Mouse (Mus musculus) myocyte (in vitro differentiated cells): ENCODE data around the gene Sinhcaf.

Experiments
- CEBPB ChIP-seq: IDR thresholded peaks from 2 replicates; pipeline ENCODE4 v1.6.1; 2011; ENCODE audit warnings: mild to moderate bottlenecking, moderate library complexity; ENCODE audit not compliant: poor library complexity, insufficient read depth, severe bottlenecking
- E2F4 ChIP-seq: IDR thresholded peaks from one replicate; pipeline ENCODE4 v1.6.1; 2011; ENCODE audit warnings: mild to moderate bottlenecking, control low read depth, moderate library complexity; ENCODE audit not compliant: insufficient read depth
- MAX ChIP-seq: IDR thresholded peaks from one replicate; pipeline ENCODE4 v1.6.1; 2011; ENCODE audit warnings: low read depth, mild to moderate bottlenecking, control low read depth
- MYOD1 ChIP-seq, 3 experiments: IDR thresholded peaks; one replicate each; pipeline ENCODE4 v1.6.1; 2011; ENCODE audit warnings: control low read depth in 2 of 3, low read depth in 2 of 3, mild to moderate bottlenecking in 2 of 3, moderate library complexity in 1 of 3; ENCODE audit not compliant: insufficient read length in 2 of 3, control insufficient read depth in 1 of 3
- POLR2A ChIP-seq: IDR thresholded peaks from one replicate; pipeline ENCODE4 v1.6.1; 2011; ENCODE audit warnings: low read depth, mild to moderate bottlenecking, control low read depth, moderate library complexity; ENCODE audit not compliant: insufficient read length
- POLR2AphosphoS2 ChIP-seq: IDR thresholded peaks from one replicate; pipeline ENCODE4 v1.6.1; 2011; ENCODE audit warnings: low read depth, control low read depth; ENCODE audit not compliant: insufficient read length
- REST ChIP-seq: IDR thresholded peaks from one replicate; pipeline ENCODE4 v1.6.1; 2011; ENCODE audit warnings: mild to moderate bottlenecking, control low read depth, moderate library complexity; ENCODE audit not compliant: insufficient read depth, insufficient read length
- TCF12 ChIP-seq: IDR thresholded peaks from one replicate; pipeline ENCODE4 v1.6.1; 2011; ENCODE audit warnings: mild to moderate bottlenecking, control low read depth; ENCODE audit not compliant: poor library complexity, insufficient read depth, severe bottlenecking
- TCF3 ChIP-seq: IDR thresholded peaks from one replicate; pipeline ENCODE4 v1.6.1; 2011; ENCODE audit warnings: low read depth, control low read depth; ENCODE audit not compliant: insufficient read length

GRCm38 (mm10) chr6:148906958-148907357 lies 39.3 kb downstream of the Sinhcaf start:
- TF ChIP-seq MYOD1 (IDR thresholded peaks at IDR 0.05; ENCODE audit: control insufficient read depth in 1 of 3, insufficient read length in 2 of 3, low read depth in 2 of 3) (no peak), POLR2A (no peak), E2F4 (no peak), CEBPB (no peak), TCF3 (no peak), MAX (no peak), REST (no peak), TCF12 (no peak), POLR2AphosphoS2 (no peak)
